Mouse (Mus musculus) ZHBTc4 (cell line): ENCODE data around the gene Frrs1l.

Experiments used
- DNase-seq: peaks from one replicate; pipeline ENCODE4 v3.0.0-alpha.2; 2011; ENCODE audit warnings: low read depth, low spot score

Frrs1l gene

GRCm38 (mm10) chr4:56989431-56990214, 568 bp downstream of the Frrs1l start:
- DNase-seq = peak; percentile 46

- no peak for DNase-seq
Measured at GRCm38 (mm10) chr4:56965586-56966179, 24.5 kb downstream of the Frrs1l start.

DNA sequence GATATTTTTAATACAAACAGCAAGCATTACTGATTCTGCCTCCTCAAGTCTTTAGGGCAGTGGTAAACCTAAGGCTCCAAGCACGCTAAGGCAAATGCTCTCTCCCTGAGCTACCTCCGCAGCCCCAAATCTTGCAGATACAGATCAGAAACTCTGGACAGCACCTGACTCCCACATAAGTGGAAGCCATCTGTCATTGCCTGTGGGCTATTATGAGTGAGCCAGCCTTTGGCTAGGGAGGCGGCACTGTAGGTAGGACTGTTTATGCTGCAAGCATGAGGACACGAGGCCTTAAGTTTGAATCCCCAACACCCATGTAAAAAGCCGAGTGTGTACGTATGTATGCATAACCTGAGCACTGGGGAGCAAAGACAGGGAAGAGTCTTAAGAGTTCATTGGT, 26.5 kb downstream of the Frrs1l start:
- no peak for DNase-seq

DNA sequence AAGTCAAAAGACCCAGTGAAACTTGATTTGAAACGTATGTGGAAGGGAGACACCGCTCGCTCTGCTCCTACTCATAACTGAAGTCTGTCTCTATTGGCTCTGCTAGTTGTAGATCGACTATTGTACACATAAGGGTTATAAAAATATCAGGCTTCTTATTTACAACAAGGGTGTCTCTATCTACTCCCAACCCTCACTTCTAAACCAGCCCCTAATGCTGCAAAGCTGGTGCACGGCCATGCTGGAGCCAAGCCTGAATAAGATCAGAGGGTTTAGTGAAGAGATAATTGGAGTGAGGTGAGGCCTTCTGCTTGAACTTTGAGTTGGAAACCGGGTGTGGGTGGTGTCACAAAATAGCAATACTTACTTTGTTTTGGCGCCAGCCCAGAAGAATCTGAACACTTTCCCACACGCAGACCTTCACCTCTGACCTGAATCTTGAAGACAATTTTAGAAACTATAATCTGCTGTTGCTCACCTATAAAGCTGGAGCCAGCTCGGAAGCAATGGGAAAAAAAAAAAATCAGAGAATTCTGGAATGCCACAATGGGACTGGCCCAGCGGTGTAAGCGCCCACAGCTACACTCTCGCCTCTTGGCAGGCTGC, 28.8 kb downstream of the Frrs1l start:
- no peak for DNase-seq

DNA sequence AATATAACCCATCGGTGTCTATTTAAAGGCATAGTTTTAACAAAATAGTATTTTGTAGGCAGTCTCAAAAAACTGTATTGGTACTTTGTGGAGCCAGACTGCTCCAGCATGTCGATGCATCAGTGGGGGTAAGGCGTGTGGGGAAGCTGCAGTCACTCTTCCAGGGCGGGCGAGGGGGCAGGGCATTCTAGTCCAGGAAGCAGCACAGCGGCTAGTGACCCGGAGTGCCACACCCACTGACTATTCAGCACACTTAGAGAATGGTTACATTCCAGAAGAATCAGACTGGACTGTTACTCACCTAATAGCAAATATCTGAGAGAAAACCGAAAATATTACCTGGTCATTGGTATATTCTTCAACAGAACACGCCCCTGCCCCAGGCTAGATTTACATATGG, 32.7 kb downstream of the Frrs1l start:
- peak; percentile 73 for DNase-seq

DNA sequence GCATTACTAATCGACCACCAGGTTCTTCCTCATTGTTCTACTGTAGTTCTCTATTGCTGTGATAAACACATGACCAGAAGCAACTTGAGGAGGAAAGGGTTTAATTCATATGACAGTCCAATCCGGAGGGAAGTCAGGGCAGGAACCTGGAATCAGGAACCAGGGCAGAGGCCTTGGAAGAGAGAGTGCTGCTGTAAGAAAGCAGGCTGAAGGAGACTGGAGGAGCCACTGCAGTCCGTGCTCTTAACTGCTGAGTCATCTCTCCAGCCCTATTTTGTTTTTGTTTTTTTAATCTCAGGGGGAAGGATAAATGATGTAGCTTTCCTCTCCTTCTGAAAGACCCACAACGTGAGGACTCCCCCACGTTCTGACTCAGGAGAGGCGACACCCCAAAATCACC, 37.0 kb downstream of the Frrs1l start:
- peak; percentile 68 for DNase-seq

GRCm38 (mm10) chr4:56951701-56952100, 38.5 kb downstream of the Frrs1l start:
- peak; percentile 51 for DNase-seq

- peak; percentile 61 for DNase-seq
Measured at GRCm38 (mm10) chr4:56949494-56949893, 40.7 kb downstream of the Frrs1l start.

DNA sequence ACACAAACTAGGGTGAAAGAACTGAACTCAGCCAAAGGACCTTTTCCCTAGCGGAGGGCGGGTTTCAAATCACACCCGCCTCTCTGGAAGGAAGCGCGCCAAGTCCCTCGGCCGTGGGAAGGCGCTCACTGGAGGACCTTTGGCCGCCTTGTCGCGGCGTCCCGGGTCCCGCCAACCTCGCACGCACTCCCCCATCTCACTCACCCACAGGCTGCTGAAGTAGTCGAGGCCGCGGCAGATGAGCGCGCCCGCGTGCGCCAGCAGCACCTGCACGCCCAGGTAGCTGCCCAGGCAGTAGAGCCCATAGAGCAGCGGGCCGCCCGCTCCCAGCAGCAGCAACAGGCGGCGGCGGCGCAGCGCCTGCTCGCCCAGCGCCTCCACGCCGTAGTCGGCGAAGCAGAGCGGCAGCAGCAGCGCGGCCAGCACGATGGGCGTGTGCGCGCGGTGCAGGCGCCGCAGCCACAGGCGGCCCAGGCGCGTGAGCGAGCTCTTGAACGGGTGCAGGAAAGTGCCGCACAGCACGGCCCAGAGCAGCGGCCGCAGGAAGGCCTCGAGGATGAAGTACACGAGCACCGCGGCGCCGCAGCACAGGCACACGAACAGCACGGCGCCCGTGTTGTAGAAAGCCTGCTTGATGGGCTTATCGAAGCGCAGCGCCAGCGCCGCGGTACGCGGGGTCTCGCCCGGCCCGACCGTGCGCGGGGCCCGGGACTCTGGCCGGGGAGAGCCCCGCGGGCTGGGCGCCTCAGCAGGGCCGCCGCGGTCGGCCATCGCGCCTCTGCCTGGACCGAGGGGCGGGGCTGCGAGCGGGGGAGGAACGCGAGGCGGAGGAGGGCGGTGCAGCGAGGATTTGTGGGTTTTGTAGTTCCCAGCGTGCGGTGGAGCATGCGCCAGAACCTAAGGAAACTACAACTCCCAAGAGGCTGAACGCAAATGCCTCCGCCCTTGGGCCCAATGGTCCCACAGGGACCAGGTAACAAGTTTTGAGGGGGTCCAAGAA, 43.2 kb downstream of the Frrs1l start, which contains the start of gene Tmem245:
TSS of gene Tmem245 (minus strand) at position 797 of the 1,000 bp plus-strand sequence.
- peak; percentile 98 for DNase-seq

- peak; percentile 71 for DNase-seq
Measured at GRCm38 (mm10) chr4:56946180-56946579, 44.0 kb downstream of the Frrs1l start.

DNA sequence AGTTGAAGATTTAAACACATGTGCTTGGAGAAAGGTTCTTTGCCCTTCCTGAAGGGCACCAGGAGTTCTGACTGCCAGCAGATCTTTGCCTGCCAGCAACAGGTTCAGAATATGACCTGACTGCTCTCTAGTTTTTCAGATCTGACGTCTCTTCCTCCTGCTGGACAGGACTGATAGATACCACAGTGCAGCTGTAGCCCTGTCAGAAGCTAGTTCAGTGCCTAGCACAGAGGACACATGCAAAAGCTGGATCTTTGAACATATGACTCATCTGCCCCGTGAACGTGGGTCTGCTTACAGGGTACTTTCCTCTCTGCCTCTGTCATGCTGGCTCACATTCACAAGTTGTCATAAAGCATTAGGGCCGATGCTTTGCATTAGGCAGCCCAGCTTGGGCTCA, 45.9 kb downstream of the Frrs1l start:
- no peak for DNase-seq

DNA sequence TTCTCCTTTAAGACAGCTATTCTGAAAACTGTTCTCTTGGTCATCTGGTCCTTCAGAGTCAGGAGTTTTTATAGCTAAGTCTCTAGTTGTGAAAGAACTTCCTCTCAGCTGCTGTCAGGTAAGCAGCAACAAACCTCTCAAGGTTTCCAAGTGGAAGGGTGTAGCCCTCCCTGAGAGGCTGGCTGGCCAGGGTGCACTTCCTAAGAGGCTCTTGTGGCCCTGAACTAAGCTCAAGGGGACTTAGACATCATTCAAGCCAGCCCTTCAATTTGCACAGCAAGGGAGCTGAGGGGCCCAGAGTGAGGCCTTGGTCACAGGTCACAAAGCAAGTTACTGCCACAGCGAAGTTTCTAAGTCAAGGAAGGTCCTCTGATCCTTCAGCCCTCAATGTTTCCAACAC, 46.9 kb downstream of the Frrs1l start:
- no peak for DNase-seq

GRCm38 (mm10) chr4:56942567-56942966, 47.6 kb downstream of the Frrs1l start:
- no peak for DNase-seq

GRCm38 (mm10) chr4:56941481-56941880, 48.7 kb downstream of the Frrs1l start:
- no peak for DNase-seq

DNA sequence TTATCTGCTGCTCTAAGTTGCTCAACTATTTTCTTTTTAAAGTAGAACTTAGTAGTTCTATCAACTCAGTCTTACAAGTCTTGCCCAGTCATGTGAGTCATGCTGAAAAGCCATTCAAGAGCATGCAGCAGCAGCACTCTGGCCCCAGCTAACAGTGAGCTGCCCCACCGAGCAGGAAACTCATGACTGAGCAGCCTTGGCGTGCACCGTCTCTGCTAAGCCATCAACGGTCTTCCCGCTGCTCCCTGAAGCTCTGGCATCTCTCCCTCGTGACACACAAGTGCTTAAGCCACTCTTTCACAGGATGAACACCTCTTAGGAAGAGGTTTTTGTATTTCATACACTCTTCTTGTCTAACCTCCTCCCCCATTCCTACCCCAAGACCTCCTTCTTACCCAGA, 53.1 kb downstream of the Frrs1l start:
- peak; percentile 54 for DNase-seq

DNA sequence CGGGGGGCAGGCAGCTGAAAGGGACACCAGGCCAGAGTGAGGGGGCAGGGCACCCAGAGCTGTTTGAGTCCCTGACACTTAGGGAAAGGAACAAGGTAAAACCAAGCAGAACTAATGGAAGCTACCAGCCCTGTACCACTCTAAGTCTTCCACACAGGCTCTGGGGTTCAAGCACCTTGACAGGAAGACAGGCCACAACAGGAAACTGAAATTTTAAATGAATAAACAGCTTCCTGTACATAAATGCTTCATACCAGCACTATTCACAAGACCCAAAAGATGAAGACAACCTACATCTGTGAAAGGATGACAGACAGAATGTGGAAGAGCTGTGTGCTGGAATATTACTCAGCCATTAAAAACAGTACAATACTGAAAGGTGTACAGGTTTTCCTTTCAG, 54.9 kb downstream of the Frrs1l start:
- DNase-seq = no peak

DNA sequence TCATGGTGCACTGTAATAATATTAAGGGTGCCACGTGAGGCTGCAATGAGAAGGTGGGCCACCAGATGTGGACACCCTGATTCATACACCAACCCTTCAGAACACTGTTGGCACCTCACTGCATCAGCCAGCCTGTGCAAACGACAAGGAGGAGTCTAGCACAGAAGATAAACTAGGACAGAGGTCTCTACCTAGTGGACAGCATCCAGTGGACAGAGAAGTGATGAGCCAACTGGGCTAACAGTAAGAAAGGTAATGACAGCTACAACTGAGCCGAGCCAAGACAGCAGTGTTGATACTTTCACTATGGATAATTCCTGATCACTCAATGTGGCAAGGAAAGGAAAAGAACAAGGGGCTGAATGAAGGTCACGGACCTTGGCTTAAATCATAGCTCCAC, 57.0 kb downstream of the Frrs1l start:
- DNase-seq = no peak

DNA sequence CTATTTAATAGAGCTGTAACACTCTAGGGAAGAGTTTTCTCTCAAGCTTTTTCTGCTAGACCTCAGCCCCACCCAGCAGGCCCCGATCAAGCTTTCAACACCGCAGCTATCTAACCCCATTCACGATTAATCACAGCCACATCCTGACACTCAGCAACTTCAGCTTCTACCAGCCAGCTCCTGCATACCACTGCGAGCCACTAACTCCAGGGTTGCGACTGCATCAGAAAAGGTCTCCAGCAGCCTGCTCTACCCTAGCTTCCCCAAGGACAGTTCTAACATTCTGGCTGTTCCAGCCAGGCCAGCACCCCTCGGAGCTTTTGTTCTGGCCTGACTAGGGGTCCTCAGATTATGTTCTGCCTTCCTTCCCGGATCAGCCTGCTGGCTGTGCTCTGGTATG, 58.1 kb downstream of the Frrs1l start:
- DNase-seq = peak; percentile 93

DNA sequence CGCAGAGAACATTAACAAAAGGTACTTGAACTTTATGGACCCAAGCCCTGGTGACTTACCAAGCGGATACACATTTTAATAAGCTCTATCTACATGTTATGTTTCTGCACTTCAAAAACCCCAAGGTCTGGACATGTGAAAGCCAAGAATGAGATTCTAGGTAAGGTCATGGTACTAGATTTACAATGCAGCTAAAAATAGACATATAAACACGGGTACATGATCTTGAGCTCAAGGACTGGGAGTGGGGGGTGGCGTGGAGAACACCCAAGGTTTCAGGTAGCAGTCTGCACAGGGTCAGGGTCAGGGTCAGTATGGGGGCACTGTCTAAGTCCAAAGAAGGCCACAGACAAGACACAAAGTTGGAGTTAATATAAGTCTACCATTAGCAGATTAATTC, 59.9 kb downstream of the Frrs1l start:
- no peak for DNase-seq

GRCm38 (mm10) chr4:56926971-56927370, 63.2 kb downstream of the Frrs1l start:
- no peak for DNase-seq

DNA sequence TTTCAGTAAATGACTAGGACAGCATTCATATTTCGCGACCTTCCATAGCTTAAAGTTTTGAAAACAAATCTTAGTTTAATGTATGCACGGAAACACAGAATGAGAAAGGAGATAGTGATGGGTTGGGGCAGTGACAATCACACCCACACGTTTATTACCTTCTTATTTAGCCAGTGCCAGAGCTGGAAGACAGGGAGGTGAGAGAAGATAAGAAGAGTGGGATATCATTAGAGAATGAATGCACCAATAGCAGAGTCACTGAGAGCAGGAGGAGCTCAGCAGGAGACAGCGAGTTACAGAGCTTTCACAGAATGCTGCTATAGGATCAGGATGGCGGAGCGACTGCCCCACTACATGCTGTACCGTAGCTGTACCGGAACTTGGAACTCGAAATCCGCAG, 68.0 kb downstream of the Frrs1l start:
- no peak for DNase-seq
